Mouse (Mus musculus) mature B cell (primary cell): Measurements from ENCODE around the gene Rai2.

Experiments
- in situ Hi-C: fragments of 300-500 bp; cut with MboI; formaldehyde crosslinking; loops from 2 replicates; pipeline ENCODE4 v1.14.3; 2019

Rai2 gene

DNA sequence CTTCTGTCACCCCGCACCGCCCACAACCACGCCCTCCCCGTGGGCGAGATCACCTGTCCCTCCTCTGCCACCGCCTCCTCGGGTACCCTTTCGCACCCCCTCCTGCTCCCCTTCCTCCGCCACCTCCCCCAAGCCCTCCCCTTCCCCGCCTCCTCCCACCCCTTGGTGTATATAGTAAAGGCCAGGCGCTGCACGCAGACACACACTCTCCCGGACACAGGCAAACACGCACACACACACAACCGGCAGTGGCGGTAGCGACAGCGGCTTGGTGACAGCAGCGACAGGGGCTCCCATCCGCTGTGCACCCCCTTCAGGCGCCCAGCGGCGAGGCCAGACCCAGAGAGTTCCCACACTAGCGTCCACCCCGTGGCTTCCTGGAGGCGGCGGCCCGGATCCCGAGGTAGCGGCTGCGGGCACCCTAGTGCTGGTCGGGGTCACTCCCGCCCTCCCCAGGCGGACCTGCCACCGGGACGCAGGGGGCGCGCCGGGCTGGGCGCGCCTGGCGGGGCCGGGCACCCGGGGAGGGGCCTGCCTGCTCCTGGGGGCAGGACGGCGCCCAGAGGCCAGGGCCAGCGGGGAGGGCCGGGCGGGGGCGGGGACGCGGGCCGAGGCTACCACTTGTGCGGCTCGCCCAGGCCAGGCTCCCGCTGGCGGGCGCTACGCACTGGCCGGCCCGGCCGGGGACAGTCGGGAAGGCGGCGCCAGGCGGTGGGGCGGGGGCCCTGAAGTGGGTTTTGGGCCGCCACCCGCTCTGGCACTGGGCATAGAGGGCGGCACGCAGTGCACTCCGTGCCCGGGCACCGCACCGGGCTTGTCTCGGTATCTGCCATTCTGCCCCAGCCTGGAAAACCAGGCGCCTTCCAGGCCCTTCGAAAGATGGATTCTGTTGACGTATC lies at the start of gene Rai2:
TSS of gene Rai2 (plus strand) at position 205 of the 899 bp plus-strand sequence.
- in situ Hi-C loops, result no loop called here

DNA sequence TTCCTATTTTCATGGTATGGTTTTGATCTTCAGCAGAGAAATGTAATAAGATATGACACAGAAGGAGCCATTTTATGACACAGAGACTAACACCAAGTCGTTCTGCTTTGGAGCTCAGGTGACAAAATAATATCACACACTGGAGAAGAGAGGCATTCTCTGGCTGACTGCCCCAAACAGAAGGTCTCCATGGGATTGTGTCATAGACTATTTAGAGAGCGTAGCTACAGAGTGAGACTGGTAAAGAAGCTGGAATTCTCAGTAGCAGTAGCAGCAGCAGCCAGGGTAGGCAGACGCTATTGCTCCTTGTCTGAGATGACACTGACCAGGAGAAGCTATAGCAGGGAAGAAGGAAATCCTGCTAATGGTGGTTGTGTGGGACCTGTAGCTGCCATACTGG lies 27.5 kb upstream of the Rai2 start:
- in situ Hi-C loops, result no loop called here

DNA sequence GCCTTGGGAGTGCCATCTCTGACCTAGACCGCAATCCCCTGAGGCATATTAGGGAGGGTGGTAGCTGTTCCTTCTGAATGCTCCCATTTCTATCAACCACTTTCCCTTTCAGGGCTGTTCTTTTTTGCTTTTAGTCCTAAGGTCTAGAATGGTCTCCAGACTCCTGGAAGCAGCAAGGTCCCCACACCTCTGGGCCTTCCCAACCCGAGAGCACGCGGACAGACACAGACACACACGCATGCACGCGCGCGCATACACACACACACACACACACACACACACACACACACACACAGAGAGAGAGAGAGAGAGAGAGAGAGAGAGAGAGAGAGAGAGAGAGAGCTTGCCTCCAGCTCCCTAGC lies 385 bp upstream of the Rai2 start:
- in situ Hi-C loops, result no loop called here

DNA sequence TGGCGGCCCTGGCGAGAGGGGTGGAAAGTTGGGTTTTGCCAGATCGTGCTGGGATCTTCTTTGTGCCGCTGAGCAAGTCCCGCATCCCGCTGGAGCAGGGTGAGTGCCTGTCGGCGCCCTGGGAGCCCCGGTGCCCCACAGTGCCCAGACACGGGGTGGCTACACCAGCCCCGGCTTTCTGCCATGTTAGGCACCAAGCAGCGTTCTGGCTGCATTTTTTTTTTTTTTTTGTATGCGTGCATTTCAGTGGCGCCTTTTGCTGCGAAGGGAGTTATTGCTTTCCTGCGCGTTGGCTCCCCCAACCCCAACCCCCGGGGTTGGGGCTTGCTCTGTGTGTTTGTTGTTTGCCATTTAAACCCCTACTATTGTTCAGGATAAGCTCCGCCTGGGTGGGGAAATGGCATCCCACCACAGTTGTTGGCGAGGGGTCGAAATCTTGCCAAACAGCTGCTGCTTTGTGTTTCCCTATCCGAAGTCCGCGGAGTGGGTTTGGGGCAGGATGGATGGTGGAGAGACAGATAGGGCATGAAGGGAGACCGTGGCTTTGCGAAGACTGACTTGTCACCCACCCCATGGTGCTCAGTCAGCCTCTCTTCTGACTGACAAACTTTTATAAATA lies 1.0 kb downstream of the Rai2 start:
- in situ Hi-C loops, result no loop called here

DNA sequence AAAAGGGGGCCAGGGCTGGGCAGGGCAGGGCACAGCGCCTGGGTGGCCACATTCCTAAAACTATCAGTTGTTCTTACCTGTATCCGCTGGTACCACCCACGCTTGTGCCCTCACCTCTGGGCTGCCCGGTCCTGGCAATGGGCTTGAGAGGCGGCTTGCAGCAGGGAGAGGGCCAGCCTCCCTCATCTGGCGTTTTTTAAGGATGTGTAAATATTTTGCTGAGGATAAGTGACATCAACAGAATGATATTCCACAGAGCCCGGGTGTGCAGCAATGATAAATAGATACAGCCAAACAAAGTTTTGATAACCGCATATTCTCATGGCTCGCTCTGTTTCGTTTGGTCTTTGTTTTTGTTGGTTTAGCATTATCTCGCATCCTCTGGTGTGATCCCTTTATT lies 1.7 kb downstream of the Rai2 start:
- in situ Hi-C loops, result no loop called here

DNA sequence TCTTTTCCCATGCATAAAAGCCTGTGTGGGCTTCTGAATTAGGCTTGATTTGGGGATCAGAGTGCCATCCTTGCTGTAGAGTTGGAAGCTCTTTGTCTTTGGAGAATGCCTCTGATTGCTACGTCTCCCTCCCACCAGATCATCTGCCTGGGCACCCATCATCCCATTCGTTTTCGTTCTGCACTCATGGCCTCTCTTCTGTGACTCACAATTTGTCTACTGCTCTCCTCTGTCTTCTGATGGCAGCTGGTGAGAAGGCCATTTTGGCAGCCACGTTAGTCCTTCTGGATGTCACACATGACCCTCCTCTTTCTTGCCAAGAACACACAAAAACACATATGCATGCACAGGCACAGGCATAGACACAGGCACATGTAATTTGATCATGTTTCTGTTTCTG lies 4.2 kb downstream of the Rai2 start:
- in situ Hi-C loops, result no loop called here

DNA sequence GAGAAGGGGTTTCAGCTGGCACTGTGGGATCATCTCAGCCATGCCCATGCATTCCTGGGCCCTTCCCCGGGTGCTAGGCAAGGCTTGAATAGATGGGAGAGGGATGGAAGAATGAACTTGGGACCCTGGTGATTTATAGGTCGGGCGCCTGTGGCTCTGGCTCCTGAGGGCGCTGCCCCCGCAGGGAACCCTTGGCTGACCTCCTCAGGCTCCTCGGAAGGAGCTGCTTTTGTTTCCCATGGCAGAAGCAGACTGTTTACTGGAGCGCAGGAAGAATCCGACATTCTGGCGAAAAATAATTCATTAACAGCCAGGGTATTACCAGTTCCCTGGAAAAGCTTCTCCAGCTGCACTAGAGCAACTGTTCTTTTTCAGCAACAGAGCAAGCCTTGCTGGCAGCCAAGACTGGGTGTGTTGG lies 6.5 kb downstream of the Rai2 start:
- in situ Hi-C loops, result no loop called here

DNA sequence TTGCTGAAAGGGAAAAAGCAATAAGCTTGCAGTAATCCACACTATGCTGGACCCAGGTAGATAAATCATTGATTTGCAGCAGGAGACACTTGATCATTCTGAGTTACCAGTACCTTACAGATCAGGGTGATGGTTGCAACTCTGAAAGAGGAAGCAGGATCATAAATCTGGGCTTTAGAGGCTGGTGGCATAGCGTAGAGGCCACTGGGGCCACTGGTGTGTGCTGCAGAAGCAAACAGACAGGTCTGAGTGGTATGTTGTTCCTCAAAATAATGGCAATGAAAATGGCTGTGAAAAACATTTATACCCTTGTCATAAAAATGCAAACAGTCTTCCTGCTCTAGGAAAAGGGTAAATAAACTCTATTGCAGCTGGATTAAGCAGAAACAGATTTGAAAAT lies 9.4 kb downstream of the Rai2 start:
- in situ Hi-C loops, result loop anchor here (25.0 kb wide), 1 partner anchor 89 kb away; no protein-coding TSS in a partner anchor

DNA sequence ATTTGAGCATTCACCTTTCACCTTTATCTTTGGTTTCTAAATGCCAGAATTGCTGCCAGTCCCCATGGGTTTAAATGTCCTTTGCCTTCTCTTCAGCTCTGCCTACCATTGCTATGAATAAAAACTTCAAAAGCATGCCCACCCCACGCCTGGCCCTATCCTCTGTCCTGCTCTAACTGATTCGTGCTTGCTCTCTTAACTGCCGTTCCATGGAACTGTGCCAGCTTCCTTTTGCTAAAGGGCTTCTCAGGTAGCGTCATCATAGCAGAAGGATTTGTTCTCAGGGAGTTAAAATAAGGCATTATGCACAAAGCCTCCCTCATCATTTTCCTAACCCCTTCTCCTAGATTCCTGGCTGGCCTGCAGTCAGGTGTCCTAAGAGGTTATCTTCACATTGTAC lies 11.6 kb downstream of the Rai2 start:
- in situ Hi-C loops, result loop anchor here (25.0 kb wide), 1 partner anchor 91 kb away; no protein-coding TSS in a partner anchor

DNA sequence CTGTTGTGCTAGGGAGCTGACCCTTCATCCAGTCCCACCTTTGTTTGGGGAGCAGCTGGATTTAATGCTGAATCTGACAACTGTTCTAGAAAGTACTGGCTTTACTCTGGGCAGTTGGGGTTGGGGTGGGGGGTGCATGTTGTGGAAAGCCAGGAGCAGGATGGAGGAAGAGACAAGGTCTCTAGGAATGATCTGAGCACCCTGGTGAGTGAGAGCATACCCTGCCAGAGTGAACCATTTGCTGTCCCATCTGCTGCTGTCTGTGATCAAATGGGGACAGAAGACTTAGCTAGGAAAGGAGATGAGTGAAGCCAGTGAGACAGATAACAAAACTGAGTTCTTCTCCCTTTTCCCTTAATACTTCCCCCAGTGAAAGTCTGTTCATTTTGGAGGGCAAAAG lies 13.2 kb downstream of the Rai2 start:
- in situ Hi-C loops, result loop anchor here (25.0 kb wide), 1 partner anchor 93 kb away; no protein-coding TSS in a partner anchor

DNA sequence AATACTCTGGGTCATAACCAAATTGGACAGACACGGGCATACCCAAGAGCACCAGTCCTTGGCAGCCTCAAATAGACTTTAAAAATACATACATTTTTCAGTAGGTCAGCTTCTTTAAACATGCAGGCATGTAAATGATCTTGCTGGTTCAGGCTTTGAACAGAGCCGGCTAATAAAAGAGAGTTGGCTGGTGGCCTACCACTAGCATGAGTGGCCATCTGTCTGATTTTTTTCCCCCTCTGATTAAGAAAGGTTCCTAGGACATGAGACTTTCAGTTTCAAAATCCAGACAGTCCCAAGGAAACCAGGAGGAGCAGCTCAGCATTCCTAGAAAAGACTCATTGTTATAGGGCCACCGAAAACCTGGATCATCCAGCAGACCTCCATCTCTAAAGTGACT lies 15.0 kb downstream of the Rai2 start:
- in situ Hi-C loops, result loop anchor here (25.0 kb wide), 1 partner anchor 95 kb away; no protein-coding TSS in a partner anchor

DNA sequence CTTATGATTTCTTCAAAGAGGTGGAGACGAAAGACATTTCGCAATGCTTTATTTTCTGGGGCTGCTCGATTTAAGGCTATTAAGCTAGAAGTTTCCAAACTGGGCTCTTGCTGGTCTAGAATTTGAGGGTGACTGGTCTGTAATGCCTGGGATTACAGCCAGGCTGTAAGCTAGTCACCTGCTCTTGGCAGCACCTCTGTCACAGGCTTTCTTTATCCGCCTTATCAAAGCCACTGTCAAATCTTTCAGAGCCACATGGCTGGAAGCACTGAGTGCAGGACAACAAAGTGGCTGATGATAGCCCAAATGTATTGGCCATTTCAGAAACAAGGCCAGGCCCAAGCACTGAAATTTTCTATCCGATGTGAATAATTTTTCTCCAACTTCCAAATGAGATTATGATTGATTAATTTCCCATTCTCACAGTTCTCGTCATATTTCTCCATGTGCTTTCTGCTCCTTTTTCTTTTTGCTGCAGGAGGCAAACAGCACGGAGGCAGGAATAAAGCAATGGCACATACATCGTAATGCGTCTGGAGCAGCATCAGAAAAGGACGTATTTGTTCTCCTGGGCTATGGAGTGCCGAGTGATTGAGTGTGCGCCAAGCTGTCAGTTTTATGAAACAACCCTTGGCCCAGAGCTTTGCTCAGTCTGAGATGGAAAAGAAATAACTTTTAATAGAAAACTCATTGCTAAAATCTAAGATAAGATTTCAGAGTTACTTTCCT lies 16.9 kb downstream of the Rai2 start:
- in situ Hi-C loops, result loop anchor here (25.0 kb wide), 1 partner anchor 96 kb away; no protein-coding TSS in a partner anchor

DNA sequence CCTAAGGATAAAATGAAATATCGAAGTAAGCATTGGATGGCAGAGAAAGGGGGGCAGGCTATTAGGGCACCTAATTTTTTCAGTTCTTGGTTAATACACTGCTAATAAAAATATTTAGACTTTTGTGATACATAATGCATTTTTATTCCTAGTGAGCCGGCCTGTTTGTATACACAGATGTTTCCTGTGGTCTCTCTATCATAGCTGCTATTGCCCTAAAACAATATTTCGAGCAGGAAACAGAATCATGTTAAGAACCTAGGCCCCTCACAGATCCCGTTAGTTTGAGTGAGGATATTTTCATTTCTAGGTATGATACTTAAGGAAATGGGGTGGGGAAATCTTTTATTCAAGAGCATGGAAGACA lies 17.4 kb downstream of the Rai2 start:
- in situ Hi-C loops, result loop anchor here (25.0 kb wide), 1 partner anchor 97 kb away; no protein-coding TSS in a partner anchor

DNA sequence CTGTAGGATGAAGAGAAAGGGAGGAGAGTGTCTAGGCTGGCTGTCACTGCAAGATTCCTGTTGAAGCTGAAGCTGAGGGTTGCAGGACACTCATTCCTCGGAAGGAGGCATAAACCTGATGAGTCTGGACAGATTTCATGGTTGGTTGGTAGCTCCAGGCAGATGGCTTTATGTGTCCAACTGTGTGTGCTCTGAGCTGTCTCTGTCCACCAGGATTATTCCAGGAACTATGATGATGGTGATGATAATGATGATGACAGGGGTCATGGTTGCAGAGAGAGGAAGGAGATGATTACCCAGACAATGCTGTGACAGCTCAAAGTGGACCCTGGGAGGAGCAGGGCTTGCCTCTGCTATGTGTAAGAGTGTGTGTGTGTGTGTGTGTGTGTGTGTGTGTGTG lies 22.5 kb downstream of the Rai2 start:
- in situ Hi-C loops, result loop anchor here (25.0 kb wide), 1 partner anchor 102 kb away; no protein-coding TSS in a partner anchor

DNA sequence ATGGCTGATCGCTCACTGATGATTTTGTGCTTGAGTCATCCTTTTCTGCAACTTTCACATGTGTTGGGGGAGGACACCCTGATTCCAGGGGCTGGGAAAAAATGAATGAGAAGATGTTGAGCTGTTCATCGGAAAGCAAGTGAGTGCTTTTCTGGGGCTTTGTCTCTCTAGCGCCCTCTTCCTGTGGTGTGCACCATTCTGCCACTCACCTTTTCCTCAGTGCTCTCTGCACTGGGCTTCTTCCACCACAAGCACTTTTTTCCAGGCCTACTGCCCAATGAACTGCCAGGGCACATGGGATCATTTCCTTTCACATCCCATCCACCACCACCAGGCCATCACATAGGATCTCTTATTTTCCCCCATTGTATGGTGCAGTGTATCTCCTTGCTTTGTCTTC lies 26.2 kb downstream of the Rai2 start:
- in situ Hi-C loops, result loop anchor here (25.0 kb wide), 1 partner anchor 106 kb away; no protein-coding TSS in a partner anchor

DNA sequence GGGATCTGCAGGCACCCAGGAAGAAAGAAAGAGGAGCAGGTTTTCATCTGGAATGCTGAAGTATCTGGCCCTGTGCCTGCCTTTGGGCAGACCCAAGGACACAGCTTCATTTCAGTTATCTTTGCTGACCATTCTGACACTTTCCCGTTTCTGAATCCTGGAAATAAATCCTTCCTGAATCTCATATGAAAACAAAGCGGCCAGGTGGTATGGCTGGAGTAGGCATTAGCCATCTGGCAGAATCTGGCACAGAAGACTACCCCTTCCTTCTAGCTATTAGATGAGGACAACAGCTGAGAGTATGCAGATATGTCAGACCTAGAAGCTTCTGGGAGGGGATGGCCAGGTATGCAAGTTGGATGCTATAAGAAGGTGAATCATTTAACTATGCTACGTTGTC lies 28.4 kb downstream of the Rai2 start:
- in situ Hi-C loops, result loop anchor here (25.0 kb wide), 1 partner anchor 108 kb away; no protein-coding TSS in a partner anchor

DNA sequence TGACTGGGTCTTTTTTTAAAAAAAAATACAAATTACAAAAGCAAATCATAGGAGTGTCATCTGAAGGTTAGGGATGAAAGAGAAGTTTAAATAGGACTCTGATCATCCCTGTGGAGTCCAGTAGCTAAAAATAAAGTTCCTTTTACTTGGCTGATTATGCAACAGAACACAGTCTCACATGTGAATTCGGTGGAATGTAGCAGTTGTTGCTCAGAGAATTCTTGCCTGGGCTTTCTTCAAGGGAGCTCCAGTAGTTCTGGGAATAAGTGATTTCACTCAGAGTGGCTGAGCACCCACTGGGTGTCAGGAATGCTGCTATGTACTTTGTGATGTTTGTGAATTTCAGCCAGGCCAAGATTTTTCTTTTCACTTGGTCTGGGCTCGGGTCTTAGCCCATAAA lies 30.5 kb downstream of the Rai2 start:
- in situ Hi-C loops, result loop anchor here (25.0 kb wide), 1 partner anchor 110 kb away; no protein-coding TSS in a partner anchor

DNA sequence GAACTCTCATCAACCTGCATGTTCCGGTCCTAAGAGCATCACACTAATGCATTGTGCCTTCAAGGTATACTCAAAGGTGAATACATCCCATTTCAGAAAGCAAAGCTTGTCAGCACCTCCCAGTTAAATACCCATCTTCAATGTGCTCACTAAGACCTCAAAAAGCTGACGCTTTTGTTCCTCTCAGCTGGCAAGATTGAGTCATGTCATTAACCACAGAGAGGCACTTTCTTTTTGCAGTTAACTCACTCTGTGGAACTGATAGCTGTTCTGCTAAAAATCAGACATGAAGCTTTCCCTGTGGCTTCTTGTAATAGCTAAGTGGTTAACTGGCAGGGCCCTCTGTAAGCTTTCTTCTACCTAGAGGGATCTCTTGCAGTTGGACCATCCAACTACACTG lies 36.6 kb downstream of the Rai2 start:
- in situ Hi-C loops, result no loop called here

DNA sequence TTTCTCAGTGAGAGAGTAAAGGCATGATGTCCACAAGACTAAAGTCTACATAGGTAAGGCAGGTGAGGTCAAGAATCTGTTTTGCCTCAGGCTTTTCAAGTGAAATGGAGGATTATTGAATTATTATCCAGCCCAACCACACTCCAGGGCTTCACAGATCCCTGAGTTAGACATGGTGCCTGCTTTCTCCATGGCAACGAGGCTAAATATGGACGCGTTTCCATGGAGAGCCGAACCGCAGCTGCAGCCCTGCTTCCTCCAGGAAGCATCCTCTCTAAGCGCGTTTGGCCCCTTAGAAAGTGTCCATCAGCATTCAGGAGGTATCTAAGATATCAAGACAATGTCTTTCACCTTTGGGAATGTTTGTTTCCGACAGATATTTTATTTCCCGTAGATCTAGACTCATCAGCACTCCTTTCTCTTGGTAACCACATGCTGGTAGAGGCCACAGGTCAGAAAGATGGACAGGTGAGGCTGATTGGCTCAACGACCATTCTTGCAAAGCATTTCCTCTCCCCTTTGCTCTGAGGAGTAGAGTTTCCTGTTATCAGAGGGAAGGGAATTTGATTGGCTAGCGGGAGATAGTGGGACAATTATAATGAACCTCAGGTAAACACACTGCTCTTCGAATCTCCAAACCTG lies 59.6 kb downstream of the Rai2 start:
- in situ Hi-C loops, result no loop called here

DNA sequence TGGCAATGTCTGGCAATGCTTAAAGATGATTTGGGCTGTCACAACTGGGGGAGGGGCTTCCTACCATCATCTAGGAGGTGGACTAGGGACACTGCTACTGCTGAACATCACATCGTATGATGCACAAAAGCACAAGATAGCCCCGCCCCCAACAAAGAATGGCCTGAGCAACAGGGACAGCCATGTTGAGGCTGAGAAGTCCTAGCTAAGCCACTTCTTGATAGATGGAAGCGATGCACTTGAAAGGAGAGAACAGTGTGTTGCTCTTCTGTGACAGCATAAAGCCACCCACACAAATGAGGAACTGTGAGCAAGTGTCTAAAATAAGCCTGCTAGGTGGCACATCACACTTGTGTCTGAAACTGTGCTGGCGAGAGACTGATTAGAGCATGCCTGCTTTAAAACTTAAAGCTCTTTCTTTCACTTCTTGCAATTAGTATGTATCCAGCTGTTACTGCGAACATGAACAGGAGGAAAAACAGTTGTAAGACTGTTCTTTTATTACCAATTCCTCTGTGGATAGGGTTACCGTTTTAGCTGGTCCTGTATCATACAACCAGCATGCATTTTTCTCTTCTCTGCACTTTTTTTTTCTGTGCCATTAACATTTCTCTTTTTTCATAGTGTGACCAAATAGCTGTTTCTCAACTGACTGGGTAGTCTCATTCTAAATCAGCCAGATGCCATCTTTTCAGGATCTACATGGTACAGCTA lies 63.6 kb downstream of the Rai2 start:
- in situ Hi-C loops, result no loop called here

DNA sequence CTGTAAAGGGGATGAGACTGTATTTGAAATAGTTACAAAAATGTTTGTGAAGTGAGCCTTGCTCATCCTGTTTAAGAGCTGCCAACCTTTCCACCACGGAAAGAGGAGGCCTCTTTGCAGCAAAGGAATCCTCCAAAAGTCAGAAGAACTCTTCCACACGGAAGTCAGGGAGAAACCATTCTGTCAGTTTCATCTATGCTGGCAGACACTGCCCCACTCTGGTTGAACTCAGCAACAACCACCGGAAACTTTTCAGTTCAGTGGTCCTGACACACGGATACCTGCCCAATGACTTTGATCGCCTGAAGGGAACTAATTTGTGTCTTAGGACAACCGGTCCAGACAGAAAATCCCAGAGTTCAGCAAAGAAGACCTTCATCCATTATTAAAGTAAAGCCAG lies 73.3 kb downstream of the Rai2 start:
- in situ Hi-C loops, result no loop called here
